Mouse (Mus musculus) cerebellum, postnatal 4 days (tissue): ENCODE data around the gene Znhit6.

ENCODE experiments used
- DNase-seq, 2 experiments: peaks; one replicate each; pipeline ENCODE4 v3.0.0; 2022; ENCODE audit warnings: low spot score in 2 of 2, mixed read lengths in 1 of 2

The Znhit6 gene

GRCm38 (mm10) chr3:145575743-145576481 is at the start of gene Znhit6:
TSS of gene Znhit6 (plus strand) at chr3:145576205.
- peak; percentile 87 to 92 for DNase-seq

GRCm38 (mm10) chr3:145537870-145538269 is 38.1 kb upstream of the Znhit6 start:
- no peak for DNase-seq

- DNase-seq = no peak
These were observed 27.3 kb upstream of the Znhit6 start for GRCm38 (mm10) chr3:145548441-145549415.

GRCm38 (mm10) chr3:145550216-145550615 is 25.8 kb upstream of the Znhit6 start:
- DNase-seq = no peak

- DNase-seq = no peak
These were observed 21.6 kb upstream of the Znhit6 start for GRCm38 (mm10) chr3:145554388-145554787.

- no peak for DNase-seq
These were observed 19.8 kb upstream of the Znhit6 start for GRCm38 (mm10) chr3:145556206-145556605.

GRCm38 (mm10) chr3:145559675-145560074 is 16.3 kb upstream of the Znhit6 start:
- no peak for DNase-seq

- DNase-seq = no peak
These were observed 15.9 kb upstream of the Znhit6 start for GRCm38 (mm10) chr3:145560117-145560516.

- no peak for DNase-seq
These were observed 1.5 kb upstream of the Znhit6 start for GRCm38 (mm10) chr3:145574468-145574867.

- DNase-seq = no peak
These were observed 665 bp upstream of the Znhit6 start for GRCm38 (mm10) chr3:145575340-145575739.

- no peak for DNase-seq
These were observed 447 bp downstream of the Znhit6 start for GRCm38 (mm10) chr3:145576482-145576822.

- no peak for DNase-seq
These were observed 871 bp downstream of the Znhit6 start for GRCm38 (mm10) chr3:145576876-145577275.

- DNase-seq = no peak
These were observed 7.0 kb downstream of the Znhit6 start for GRCm38 (mm10) chr3:145583043-145583442.

- no peak for DNase-seq
These were observed 7.7 kb downstream of the Znhit6 start for GRCm38 (mm10) chr3:145583522-145584200.

- DNase-seq = no peak
These were observed 14.6 kb downstream of the Znhit6 start for GRCm38 (mm10) chr3:145590562-145590961.

GRCm38 (mm10) chr3:145591841-145592542 is 16.0 kb downstream of the Znhit6 start:
- DNase-seq = no peak

- no peak for DNase-seq
These were observed 19.3 kb downstream of the Znhit6 start for GRCm38 (mm10) chr3:145595354-145595753.

- DNase-seq = no peak
These were observed 23.1 kb downstream of the Znhit6 start for GRCm38 (mm10) chr3:145599059-145599458.

- no peak for DNase-seq
These were observed 24.8 kb downstream of the Znhit6 start for GRCm38 (mm10) chr3:145600801-145601200.

- DNase-seq = no peak
These were observed 25.3 kb downstream of the Znhit6 start for GRCm38 (mm10) chr3:145601345-145601744.

GRCm38 (mm10) chr3:145602410-145603206 is 26.6 kb downstream of the Znhit6 start:
- no peak for DNase-seq
